Mouse (Mus musculus) myocyte (in vitro differentiated cells): ENCODE data around the gene Tex52.

Experiments
- CEBPB ChIP-seq: IDR thresholded peaks from 2 replicates; pipeline ENCODE4 v1.6.1; 2011; ENCODE audit warnings: mild to moderate bottlenecking, moderate library complexity; ENCODE audit not compliant: poor library complexity, insufficient read depth, severe bottlenecking
- MAX ChIP-seq: IDR thresholded peaks from one replicate; pipeline ENCODE4 v1.6.1; 2011; ENCODE audit warnings: low read depth, mild to moderate bottlenecking, control low read depth
- MYOG ChIP-seq, 3 experiments: IDR thresholded peaks; one replicate each; pipeline ENCODE4 v1.6.1; 2011; ENCODE audit warnings: control low read depth in 2 of 3, low read depth in 2 of 3, mild to moderate bottlenecking in 2 of 3; ENCODE audit not compliant: insufficient read length in 2 of 3, control insufficient read depth in 1 of 3, insufficient read depth in 1 of 3
- POLR2A ChIP-seq: IDR thresholded peaks from one replicate; pipeline ENCODE4 v1.6.1; 2011; ENCODE audit warnings: low read depth, mild to moderate bottlenecking, control low read depth, moderate library complexity; ENCODE audit not compliant: insufficient read length
- SRF ChIP-seq: IDR thresholded peaks from one replicate; pipeline ENCODE4 v1.6.1; 2011; ENCODE audit warnings: low read depth; ENCODE audit not compliant: control insufficient read depth, insufficient read length
- TCF12 ChIP-seq: IDR thresholded peaks from one replicate; pipeline ENCODE4 v1.6.1; 2011; ENCODE audit warnings: mild to moderate bottlenecking, control low read depth; ENCODE audit not compliant: poor library complexity, insufficient read depth, severe bottlenecking
- TCF3 ChIP-seq: IDR thresholded peaks from one replicate; pipeline ENCODE4 v1.6.1; 2011; ENCODE audit warnings: low read depth, control low read depth; ENCODE audit not compliant: insufficient read length

DNA sequence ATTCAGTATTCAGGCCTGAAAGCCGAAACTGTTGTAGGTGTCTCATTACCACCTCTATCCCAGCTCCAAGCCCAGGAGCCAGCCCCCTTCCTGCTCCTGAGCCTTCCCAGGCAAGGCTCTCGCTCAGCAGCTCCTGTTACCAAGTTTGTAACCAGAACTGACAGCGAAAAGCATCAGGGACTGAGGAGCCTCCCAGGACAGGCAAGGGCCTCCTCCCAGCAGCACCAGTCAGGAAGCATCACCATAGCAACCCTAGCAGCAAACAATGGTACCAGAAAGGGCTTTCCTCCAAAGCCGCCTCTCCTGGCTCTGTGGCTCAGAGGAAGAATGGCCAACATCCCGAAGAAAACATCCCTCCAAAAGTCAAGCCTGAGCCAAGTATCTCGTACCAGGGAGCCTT lies at the start of gene Tex52, which contains the start of gene Gm44596:
- no peak for TF ChIP-seq TCF12
- TF ChIP-seq CEBPB, result no peak
- no peak for TF ChIP-seq MYOG (IDR thresholded peaks at IDR 0.05; ENCODE audit: control insufficient read depth in 1 of 3, insufficient read depth in 1 of 3, insufficient read length in 2 of 3, low read depth in 2 of 3)
- no peak for TF ChIP-seq POLR2A
- no peak for TF ChIP-seq TCF3
- TF ChIP-seq MAX, result no peak
- TF ChIP-seq SRF, result no peak
